Mouse (Mus musculus) stomach, postnatal 0 days (tissue): ENCODE data around the gene Mamstr.

ENCODE experiments used
- CTCF ChIP-seq: IDR thresholded peaks from 2 replicates; pipeline ENCODE4 v1.5.1; 2016; ENCODE audit warnings: antibody characterized with exemption, low read depth, mild to moderate bottlenecking, moderate library complexity
- EP300 ChIP-seq: optimal IDR thresholded peaks from 2 replicates; pipeline ENCODE3; 2016; ENCODE audit warnings: antibody characterized with exemption

- TF ChIP-seq EP300 (no peak), CTCF (no peak)
Observed at GRCm38 (mm10) chr7:45681046-45681736, 41.4 kb downstream of the Mamstr start.
